Mouse (Mus musculus) G1E (cell line): ENCODE data around the gene Itfg2. TPM values are rescaled to one million over a fixed set of nuclear protein-coding genes. Genes with fewer than 3 reads are reported as not detected.

ENCODE experiments used
- ATAC-seq: 2 replicates; pipeline ENCODE4 v1.8.0; 2016; ENCODE audit warnings: mild to moderate bottlenecking; ENCODE audit not compliant: insufficient number of reproducible peaks, poor library complexity, low FRiP score, severe bottlenecking; ENCODE audit errors: extremely low read depth
- DNase-seq: peaks from one replicate; pipeline ENCODE4 v3.0.0; 2012; ENCODE audit warnings: low spot score
- H3K27me3 ChIP-seq: 2 replicates; pipeline ENCODE4 v1.6.1; 2012; ENCODE audit warnings: mild to moderate bottlenecking, low read length, inconsistent platforms; ENCODE audit not compliant: insufficient read depth
- H3K36me3 ChIP-seq: replicated peaks from 2 replicates; pipeline ENCODE3; 2012; ENCODE audit warnings: mild to moderate bottlenecking, inconsistent platforms
- H3K4me1 ChIP-seq: 2 replicates; pipeline ENCODE4 v1.6.1; 2012; ENCODE audit warnings: low read depth, low read length, inconsistent platforms, mixed read lengths; ENCODE audit not compliant: insufficient read depth
- H3K4me3 ChIP-seq: 2 replicates; pipeline ENCODE4 v1.5.1; 2012; ENCODE audit warnings: low read depth, mild to moderate bottlenecking, inconsistent platforms, low read length, moderate library complexity, mixed read lengths
- H3K9me3 ChIP-seq: replicated peaks from 2 replicates; pipeline ENCODE4 v1.6.1; 2012; ENCODE audit warnings: inconsistent platforms
- CTCF ChIP-seq: IDR thresholded peaks from 2 replicates; pipeline ENCODE4 v1.5.1; 2012; ENCODE audit warnings: low read depth, low read length, inconsistent platforms, mixed read lengths
- GATA1 ChIP-seq: IDR thresholded peaks from 2 replicates; pipeline ENCODE4 v1.6.1; 2012; ENCODE audit warnings: borderline replicate concordance, low read length, inconsistent platforms, mixed read lengths
- GATA2 ChIP-seq: IDR thresholded peaks from 2 replicates; pipeline ENCODE4 v1.6.1; 2012; ENCODE audit warnings: low read depth, low read length, inconsistent platforms, borderline replicate concordance
- POLR2AphosphoS5 ChIP-seq: IDR thresholded peaks from 2 replicates; pipeline ENCODE4 v1.6.1; 2012; ENCODE audit warnings: low read depth, low read length, inconsistent platforms; ENCODE audit not compliant: insufficient replicate concordance
- TAL1 ChIP-seq: conservative IDR thresholded peaks from 2 replicates; pipeline ENCODE4 v1.6.1; 2012; ENCODE audit warnings: low read depth, low read length, inconsistent platforms, mixed read lengths
- polyA plus RNA-seq: library from polyadenylated mRNA; stranded (reverse); fragments of >175 nt; gene quantifications from 2 replicates; pipeline ENCODE4 v1.2.3, GENCODE M21; 2012
- total RNA-seq, 2 experiments: library from RNA; stranded (forward) in 1 of 2; stranded (reverse) in 1 of 2; fragments of 200-1000 nt in 1 of 2; fragments of >200 nt in 1 of 2; fragmentation: Nextera tagmentation in 1 of 2; gene quantifications; 2 replicates each; pipeline ENCODE4 v1.2.3; 2014 to 2017

Itfg2 gene
- total and polyA plus RNA-seq, 3 experiments, result 12.3 to 27.2 (median 22.4) TPM

DNA sequence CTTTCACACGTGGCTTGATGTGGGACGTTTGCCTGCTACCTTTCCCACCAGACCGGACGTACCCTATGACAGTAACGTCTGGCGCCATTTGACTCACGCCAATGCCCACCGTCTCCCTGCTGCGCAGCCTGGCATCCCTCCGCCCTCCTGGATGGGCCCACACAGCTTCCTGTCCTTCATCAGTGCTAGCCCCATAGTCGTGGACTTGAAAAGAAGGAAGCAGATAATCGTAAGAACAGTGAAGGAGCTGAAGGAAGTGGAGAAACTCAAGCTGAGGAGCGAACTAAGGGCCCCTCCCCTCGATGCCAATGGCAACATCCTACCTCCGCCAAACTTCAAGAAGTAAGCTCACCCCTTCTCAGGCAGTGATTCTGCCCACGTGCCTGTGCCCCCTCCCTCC is 45.1 kb downstream of the Itfg2 start:
- ATAC-seq (no peak), DNase-seq (no peak)
- Histone ChIP-seq H3K27me3 (peaks cover 14% of the 10 kb centered on the region; the same call in 1 of the 2 replicates), H3K4me1 (peaks cover 4% of the 10 kb centered on the region), H3K4me3 (no peak overlapping the region), H3K9me3 (no peaks in the 10 kb centered on the region), H3K36me3 (peaks cover 20% of the 10 kb centered on the region)
- TF ChIP-seq GATA2, result no peak

DNA sequence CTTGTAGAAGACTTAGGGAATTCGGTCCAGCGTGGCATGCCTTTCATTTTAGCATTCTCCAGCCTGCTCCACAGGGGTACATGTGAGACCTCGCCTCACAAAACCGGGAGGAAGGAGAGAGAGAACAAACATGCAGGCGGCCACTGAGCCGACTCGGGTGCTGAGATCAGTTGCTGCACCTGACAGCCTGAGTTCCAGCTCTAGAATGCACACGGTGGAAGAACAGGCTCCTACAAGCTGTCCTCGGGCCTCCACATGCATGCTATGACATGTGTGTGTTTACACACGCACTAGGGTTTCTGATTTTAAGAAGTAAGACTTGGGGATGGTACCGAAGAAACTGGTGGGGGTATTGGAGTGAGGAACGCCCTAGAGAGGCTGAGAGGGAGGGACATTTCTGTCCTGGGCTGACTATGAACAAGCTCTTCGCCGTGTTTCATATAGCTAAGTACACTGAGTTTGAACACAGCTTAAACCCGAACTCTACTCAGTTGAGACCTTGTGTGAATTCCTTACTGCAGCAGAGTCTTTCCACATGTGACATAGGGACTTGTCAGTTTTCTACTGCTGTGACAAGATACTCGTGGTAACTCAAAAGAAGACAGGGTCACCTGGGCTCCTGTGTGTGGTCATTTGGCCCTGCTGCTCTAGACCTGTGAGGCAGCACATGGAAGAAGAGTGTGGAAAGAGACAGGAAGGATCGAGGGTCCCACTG is 48.2 kb downstream of the Itfg2 start:
- DNase-seq, result no peak
- TF ChIP-seq POLR2AphosphoS5 (no peak), CTCF (no peak), GATA2 (no peak), GATA1 (no peak), TAL1 (no peak)
- Histone ChIP-seq H3K4me3 (no peak overlapping the region), H3K36me3 (peaks cover 51% of the 10 kb centered on the region), H3K9me3 (no peaks in the 10 kb centered on the region), H3K27me3 (peaks cover 6% of the 10 kb centered on the region; the same call in 1 of the 2 replicates), H3K4me1 (no peaks in the 10 kb centered on the region; the same call in none of the 2 replicates)
- no peak for ATAC-seq

- no peak for ATAC-seq
- no peak for TF ChIP-seq TAL1
- no peak for TF ChIP-seq GATA2
- TF ChIP-seq CTCF, result no peak
- TF ChIP-seq GATA1, result no peak
- Histone ChIP-seq H3K27me3 (peaks cover 6% of the 10 kb centered on the region; the same call in 1 of the 2 replicates), H3K9me3 (no peaks in the 10 kb centered on the region), H3K36me3 (peaks cover 64% of the 10 kb centered on the region), H3K4me3 (no peak within 1 kb of the TSS), H3K4me1 (no peaks in the 10 kb centered on the region; the same call in 1 of the 2 replicates)
- DNase-seq, result no peak
Observed at GRCm38 (mm10) chr6:128375192-128375591, 49.5 kb downstream of the Itfg2 start, which contains the start of the genes Tex52 and Gm44596. Gene Tex52 (plus strand): TSS chr6:128375456. Gene Gm44596 (plus strand): TSS chr6:128375503.

DNA sequence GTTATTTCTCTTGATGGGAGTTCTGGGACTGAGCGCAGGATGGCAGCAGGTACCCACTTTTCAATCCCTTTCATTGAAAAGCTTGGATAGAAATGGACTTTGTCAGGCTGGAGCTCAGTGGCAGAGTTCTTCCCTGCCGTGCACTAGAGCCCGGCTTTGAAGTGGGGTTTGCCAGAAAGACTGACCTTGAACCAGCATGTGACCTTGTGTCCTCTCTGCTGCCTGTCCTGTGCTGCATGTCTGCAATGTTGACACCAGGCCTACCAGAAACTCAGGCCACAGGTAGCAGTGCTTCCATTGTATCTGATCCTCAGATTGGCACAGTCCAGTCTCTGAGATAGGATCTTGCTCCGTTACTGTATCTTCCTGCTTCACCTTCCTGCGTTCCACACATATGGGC is 54.7 kb downstream of the Itfg2 start:
- H3K4me3 ChIP-seq, result no peak overlapping the region
- H3K36me3 ChIP-seq, result peaks cover 97% of the 10 kb centered on the region
- 0 out of 2 replicates have a peak, but pooled peaks cover 4% of the 10 kb centered on the region for H3K4me1 ChIP-seq
- H3K27me3 ChIP-seq, result no peaks in the 10 kb centered on the region; the same call in 1 of the 2 replicates
- no peak for DNase-seq
- ATAC-seq, result no peak
- no peaks in the 10 kb centered on the region for H3K9me3 ChIP-seq
- TF ChIP-seq CTCF (no peak), POLR2AphosphoS5 (no peak), GATA2 (no peak), TAL1 (no peak), GATA1 (no peak)

DNA sequence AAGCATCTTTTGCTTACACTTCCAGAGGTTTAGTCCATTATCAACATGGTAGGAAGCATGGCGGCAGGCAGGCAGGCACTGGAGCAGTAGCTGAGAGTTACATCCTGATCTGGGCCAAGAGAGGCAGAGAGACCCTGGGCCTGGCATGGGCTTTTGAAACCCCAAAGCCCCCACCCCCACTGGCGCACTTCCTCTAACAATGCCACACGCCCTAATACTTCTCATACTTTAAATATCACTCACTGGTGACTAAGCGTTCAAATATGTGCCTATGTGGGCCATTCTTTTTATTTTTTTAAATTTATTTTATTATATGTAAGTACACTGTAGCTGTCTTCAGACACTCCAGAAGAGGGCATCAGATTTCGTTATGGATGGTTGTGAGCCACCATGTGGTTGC is 58.3 kb downstream of the Itfg2 start:
- Histone ChIP-seq H3K4me3 (no peak overlapping the region), H3K27me3 (no peaks in the 10 kb centered on the region), H3K4me1 (peaks cover 20% of the 10 kb centered on the region), H3K9me3 (no peaks in the 10 kb centered on the region), H3K36me3 (peaks cover 70% of the 10 kb centered on the region)
- no peak for DNase-seq
- ATAC-seq, result no peak
- TF ChIP-seq TAL1 (no peak), GATA2 (no peak), GATA1 (no peak), CTCF (no peak), POLR2AphosphoS5 (no peak)

DNA sequence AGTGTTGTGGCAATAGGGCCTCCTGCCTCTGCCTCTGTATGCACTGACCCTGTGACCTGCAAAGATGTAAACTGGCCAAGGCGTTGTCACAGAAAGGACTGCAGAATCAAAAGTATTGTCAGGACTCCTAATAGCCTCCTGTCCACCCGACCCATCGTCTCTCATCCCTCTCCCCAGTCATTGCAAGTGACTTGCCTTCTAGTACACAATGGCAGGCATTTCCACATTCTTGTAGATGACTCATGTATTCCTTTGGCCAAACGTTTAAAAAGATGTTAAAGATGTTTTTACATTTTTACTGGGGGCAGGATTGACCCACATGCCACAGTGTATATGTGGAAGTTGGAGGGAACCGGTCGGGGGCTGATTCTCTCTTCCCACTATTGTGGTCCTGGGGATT is 60.0 kb downstream of the Itfg2 start:
- Histone ChIP-seq H3K4me3 (no peak overlapping the region), H3K27me3 (no peaks in the 10 kb centered on the region), H3K36me3 (peaks cover 67% of the 10 kb centered on the region), H3K9me3 (no peaks in the 10 kb centered on the region), H3K4me1 (peaks cover 36% of the 10 kb centered on the region)
- TF ChIP-seq TAL1, result no peak
- ATAC-seq, result no peak
- no peak for DNase-seq
